Mouse (Mus musculus): ENCODE results near the gene Lmbr1l. TPM values are rescaled to one million over a fixed set of nuclear protein-coding genes. Genes with fewer than 3 reads are reported as not detected.

Gene Lmbr1l
- polyA plus RNA-seq, 1 experiment, result 33.4 TPM

DNA sequence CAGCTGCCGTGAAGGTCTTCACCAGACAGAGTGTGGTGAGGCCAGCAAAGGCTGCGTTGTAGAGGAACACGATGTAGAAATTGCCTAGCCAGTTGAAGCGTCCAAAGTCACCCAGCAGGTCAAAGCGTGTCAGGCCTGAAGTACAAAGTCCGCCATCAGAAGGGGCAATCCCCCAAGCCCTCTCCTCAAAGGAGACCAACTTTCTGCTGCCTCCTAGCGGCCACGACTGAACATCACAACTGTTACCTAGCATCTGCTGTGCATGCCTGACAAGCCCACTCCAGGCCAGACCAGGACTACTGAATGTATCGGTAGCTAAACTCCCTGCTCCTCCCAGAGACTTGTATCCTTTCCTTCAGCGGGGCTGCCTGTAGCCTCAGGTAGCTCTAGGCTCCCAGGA, 13.3 kb downstream of the Lmbr1l start:
- Histone ChIP-seq H3K4me3 (no peak overlapping the region), H3K4me2 (ENCODE audit: low read depth) (no peak overlapping the region), H3K27me3 (ENCODE audit: control insufficient read depth, insufficient read depth, insufficient read length) (no peaks in the 10 kb centered on the region), H3K79me2 (ENCODE audit: control insufficient read depth, insufficient read depth) (no peaks in the 10 kb centered on the region), H3K36me3 (ENCODE audit: control insufficient read depth, insufficient read depth) (peaks cover 17% of the 10 kb centered on the region), H3ac (ENCODE audit: control insufficient read depth, insufficient read length) (no peak overlapping the region)
- TF ChIP-seq CEBPB (IDR thresholded peaks at IDR 0.05; ENCODE audit: insufficient read depth, poor library complexity, severe bottlenecking) (no peak), MYOD1 (IDR thresholded peaks at IDR 0.05; ENCODE audit: control insufficient read depth in 1 of 3, insufficient read length in 2 of 3, low read depth in 2 of 3) (no peak), SRF (IDR thresholded peaks at IDR 0.05; ENCODE audit: control insufficient read depth, insufficient read length, low read depth) (no peak), E2F4 (IDR thresholded peaks at IDR 0.05; ENCODE audit: insufficient read depth) (no peak), POLR2A (IDR thresholded peaks at IDR 0.05; ENCODE audit: insufficient read length, low read depth) (no peak), MYOG (IDR thresholded peaks at IDR 0.05; ENCODE audit: control insufficient read depth in 1 of 3, insufficient read depth in 1 of 3, insufficient read length in 2 of 3, low read depth in 2 of 3) (no peak), MAX (IDR thresholded peaks at IDR 0.05; ENCODE audit: low read depth) (no peak), TCF3 (IDR thresholded peaks at IDR 0.05; ENCODE audit: insufficient read length, low read depth) (no peak), TCF12 (IDR thresholded peaks at IDR 0.05; ENCODE audit: insufficient read depth, poor library complexity, severe bottlenecking) (no peak), POLR2AphosphoS2 (IDR thresholded peaks at IDR 0.05; ENCODE audit: insufficient read length, low read depth) (no peak), REST (IDR thresholded peaks at IDR 0.05; ENCODE audit: insufficient read depth, insufficient read length) (no peak)

DNA sequence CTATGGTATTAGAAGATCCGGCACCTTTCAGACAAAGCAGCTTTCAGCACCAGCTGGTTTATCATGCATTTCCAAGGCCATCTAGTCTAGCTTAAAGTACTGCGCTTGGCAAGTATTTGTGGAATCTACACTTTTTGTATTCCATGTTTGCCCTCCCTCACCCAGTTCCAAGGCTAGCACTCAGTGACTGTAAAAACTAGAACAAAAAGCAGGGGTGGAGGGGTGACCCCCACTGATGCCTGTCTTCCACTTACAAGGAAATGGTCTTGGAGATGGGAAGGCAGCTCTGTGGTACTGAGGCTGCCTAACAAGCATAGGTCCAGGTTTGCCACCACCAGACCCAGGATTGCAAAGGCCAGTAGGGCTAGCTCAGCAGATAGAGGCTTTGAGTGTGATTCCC, 15.4 kb downstream of the Lmbr1l start:
- Histone ChIP-seq H3K36me3 (ENCODE audit: control insufficient read depth, insufficient read depth) (peaks cover under 1% of the 10 kb centered on the region), H3ac (ENCODE audit: control insufficient read depth, insufficient read length) (no peak overlapping the region), H3K27me3 (ENCODE audit: control insufficient read depth, insufficient read depth, insufficient read length) (peaks cover 8% of the 10 kb centered on the region), H3K4me3 (no peak overlapping the region), H3K4me2 (ENCODE audit: low read depth) (no peak overlapping the region), H3K79me2 (ENCODE audit: control insufficient read depth, insufficient read depth) (no peaks in the 10 kb centered on the region)
- TF ChIP-seq USF1 (IDR thresholded peaks at IDR 0.05; ENCODE audit: low read depth) (no peak), POLR2AphosphoS2 (IDR thresholded peaks at IDR 0.05; ENCODE audit: insufficient read length, low read depth) (peak; percentile 53)

DNA sequence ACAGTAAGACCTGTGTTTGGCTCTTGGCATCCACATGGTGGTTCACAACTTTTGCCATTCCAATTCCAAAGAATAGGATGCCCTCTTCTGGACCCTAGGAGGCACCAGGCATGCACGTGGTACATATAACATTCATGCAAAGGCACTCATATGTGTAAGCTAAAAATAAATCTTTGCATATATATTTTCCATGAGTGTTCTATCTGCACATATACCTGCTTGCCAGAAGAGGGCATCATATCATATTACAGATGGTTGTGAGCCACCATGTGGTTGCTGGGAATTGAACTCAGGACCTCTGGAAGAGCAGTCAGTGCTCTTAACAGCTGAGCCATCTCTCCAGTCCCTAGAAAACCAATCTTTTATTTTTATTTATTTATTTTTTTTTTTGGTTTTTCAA, 16.5 kb downstream of the Lmbr1l start:
- Histone ChIP-seq H3K4me2 (ENCODE audit: low read depth) (no peak overlapping the region), H3K79me2 (ENCODE audit: control insufficient read depth, insufficient read depth) (no peaks in the 10 kb centered on the region), H3K27me3 (ENCODE audit: control insufficient read depth, insufficient read depth, insufficient read length) (peaks cover 16% of the 10 kb centered on the region), H3ac (ENCODE audit: control insufficient read depth, insufficient read length) (no peak overlapping the region), H3K36me3 (ENCODE audit: control insufficient read depth, insufficient read depth) (no peaks in the 10 kb centered on the region), H3K4me3 (no peak overlapping the region)
- no peak for TF ChIP-seq POLR2AphosphoS2 (IDR thresholded peaks at IDR 0.05; ENCODE audit: insufficient read length, low read depth)
- no peak for TF ChIP-seq REST (IDR thresholded peaks at IDR 0.05; ENCODE audit: insufficient read depth, insufficient read length)
- no peak for TF ChIP-seq MAX (IDR thresholded peaks at IDR 0.05; ENCODE audit: low read depth)
- TF ChIP-seq TCF12 (IDR thresholded peaks at IDR 0.05; ENCODE audit: insufficient read depth, poor library complexity, severe bottlenecking), result no peak
- TF ChIP-seq TCF3 (IDR thresholded peaks at IDR 0.05; ENCODE audit: insufficient read length, low read depth), result no peak
- TF ChIP-seq E2F4 (IDR thresholded peaks at IDR 0.05; ENCODE audit: insufficient read depth), result no peak
- no peak for TF ChIP-seq USF1 (IDR thresholded peaks at IDR 0.05; ENCODE audit: low read depth)
- no peak for TF ChIP-seq POLR2A (IDR thresholded peaks at IDR 0.05; ENCODE audit: insufficient read length, low read depth)
- no peak for TF ChIP-seq SRF (IDR thresholded peaks at IDR 0.05; ENCODE audit: control insufficient read depth, insufficient read length, low read depth)
- no peak for TF ChIP-seq MYOD1 (IDR thresholded peaks at IDR 0.05; ENCODE audit: control insufficient read depth in 1 of 3, insufficient read length in 2 of 3, low read depth in 2 of 3)
- TF ChIP-seq CEBPB (IDR thresholded peaks at IDR 0.05; ENCODE audit: insufficient read depth, poor library complexity, severe bottlenecking), result no peak

DNA sequence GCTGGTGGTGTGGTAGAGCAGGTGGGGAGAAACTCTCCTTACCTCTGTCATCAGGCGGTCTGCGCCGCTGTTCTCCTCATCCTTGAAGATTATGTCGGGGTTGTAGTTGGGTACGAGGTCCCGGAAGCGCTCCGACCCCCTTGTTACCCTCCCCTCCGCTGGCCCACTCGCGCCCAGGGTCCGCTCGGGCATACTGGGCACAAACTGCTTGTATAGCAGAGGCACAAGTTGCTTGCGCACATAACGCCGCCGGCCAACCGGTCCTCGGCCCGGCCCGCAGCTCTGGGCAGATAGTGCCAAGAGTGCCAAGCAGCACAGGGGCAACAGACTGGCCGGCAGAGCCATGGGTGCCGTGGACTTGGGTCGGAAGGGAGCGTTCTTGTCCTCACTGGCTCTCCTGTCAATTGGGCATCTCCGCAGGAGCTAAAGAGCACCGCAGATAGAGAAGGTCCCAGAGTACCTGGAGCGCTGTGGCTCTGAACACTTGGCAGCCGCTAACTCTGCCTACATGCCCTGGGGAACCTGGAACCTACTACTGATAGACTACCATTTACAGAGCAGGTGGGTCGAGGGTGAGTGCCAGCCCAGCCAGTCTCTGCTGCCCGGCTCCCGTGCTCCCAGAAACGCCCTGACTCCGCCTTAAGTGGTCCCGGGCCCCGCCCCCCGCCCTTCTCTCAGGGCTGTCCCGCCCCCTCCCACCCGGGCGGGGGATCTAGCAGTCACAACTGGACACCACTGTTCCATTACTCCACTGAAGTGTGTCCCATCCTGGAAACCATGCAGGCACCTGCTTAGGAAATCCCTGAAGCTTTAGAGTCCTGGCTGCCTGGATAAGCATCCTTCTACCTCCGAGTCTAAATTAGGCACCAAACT, 19.9 kb downstream of the Lmbr1l start, which contains the start of gene Dhh:
Dhh (minus strand) TSS at position 613 of the 873 bp plus-strand sequence.
- H3K4me2 ChIP-seq (ENCODE audit: low read depth), result peak within 1 kb of the TSS; percentile 50
- H3K79me2 ChIP-seq (ENCODE audit: control insufficient read depth, insufficient read depth), result no peaks in the 10 kb centered on the region
- H3K27me3 ChIP-seq (ENCODE audit: control insufficient read depth, insufficient read depth, insufficient read length), result peaks cover 40% of the 10 kb centered on the region
- no peak within 1 kb of the TSS for H3ac ChIP-seq (ENCODE audit: control insufficient read depth, insufficient read length)
- H3K36me3 ChIP-seq (ENCODE audit: control insufficient read depth, insufficient read depth), result no peaks in the 10 kb centered on the region
- H3K4me3 ChIP-seq, result no peak within 1 kb of the TSS
- TF ChIP-seq POLR2A (IDR thresholded peaks at IDR 0.05; ENCODE audit: insufficient read length, low read depth) (no peak), MAX (IDR thresholded peaks at IDR 0.05; ENCODE audit: low read depth) (no peak), CEBPB (IDR thresholded peaks at IDR 0.05; ENCODE audit: insufficient read depth, poor library complexity, severe bottlenecking) (no peak), REST (IDR thresholded peaks at IDR 0.05; ENCODE audit: insufficient read depth, insufficient read length) (no peak), SRF (IDR thresholded peaks at IDR 0.05; ENCODE audit: control insufficient read depth, insufficient read length, low read depth) (no peak), USF1 (IDR thresholded peaks at IDR 0.05; ENCODE audit: low read depth) (no peak), TCF12 (IDR thresholded peaks at IDR 0.05; ENCODE audit: insufficient read depth, poor library complexity, severe bottlenecking) (no peak)

DNA sequence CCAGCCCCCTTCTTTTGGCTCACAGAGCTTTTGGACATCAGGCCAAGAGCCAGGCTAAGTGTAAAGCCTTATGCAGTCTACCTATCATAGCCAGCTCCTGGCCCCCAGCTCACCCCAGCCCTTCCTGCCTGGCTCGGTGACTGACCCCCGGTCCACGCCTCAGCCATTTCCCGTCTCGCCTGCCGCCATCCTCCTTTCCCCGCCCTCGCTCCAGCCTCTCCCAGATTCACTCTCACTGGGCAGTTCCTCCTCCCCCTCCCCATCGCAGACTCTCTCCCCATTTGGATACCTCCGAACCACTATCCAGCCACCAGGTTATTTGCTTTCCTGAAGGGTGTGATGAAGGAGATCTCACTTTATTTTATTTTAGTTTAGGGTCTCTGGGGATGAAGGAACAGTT, 20.5 kb downstream of the Lmbr1l start:
- no peak for TF ChIP-seq REST (IDR thresholded peaks at IDR 0.05; ENCODE audit: insufficient read depth, insufficient read length)
- TF ChIP-seq E2F4 (IDR thresholded peaks at IDR 0.05; ENCODE audit: insufficient read depth), result no peak
- TF ChIP-seq CEBPB (IDR thresholded peaks at IDR 0.05; ENCODE audit: insufficient read depth, poor library complexity, severe bottlenecking), result no peak
- no peak for TF ChIP-seq TCF3 (IDR thresholded peaks at IDR 0.05; ENCODE audit: insufficient read length, low read depth)
- Histone ChIP-seq H3ac (ENCODE audit: control insufficient read depth, insufficient read length) (no peak overlapping the region), H3K79me2 (ENCODE audit: control insufficient read depth, insufficient read depth) (no peaks in the 10 kb centered on the region), H3K4me2 (ENCODE audit: low read depth) (peak overlapping the region; percentile 50), H3K4me3 (no peak overlapping the region), H3K27me3 (ENCODE audit: control insufficient read depth, insufficient read depth, insufficient read length) (peaks cover 40% of the 10 kb centered on the region), H3K36me3 (ENCODE audit: control insufficient read depth, insufficient read depth) (no peaks in the 10 kb centered on the region)
